Mouse (Mus musculus) stomach, postnatal 0 days (tissue): ENCODE measurements around the gene Setdb1.

Experiments
- CTCF ChIP-seq: IDR thresholded peaks from 2 replicates; pipeline ENCODE4 v1.5.1; 2016; ENCODE audit warnings: antibody characterized with exemption, low read depth, mild to moderate bottlenecking, moderate library complexity
- EP300 ChIP-seq: optimal IDR thresholded peaks from 2 replicates; pipeline ENCODE3; 2016; ENCODE audit warnings: antibody characterized with exemption

DNA sequence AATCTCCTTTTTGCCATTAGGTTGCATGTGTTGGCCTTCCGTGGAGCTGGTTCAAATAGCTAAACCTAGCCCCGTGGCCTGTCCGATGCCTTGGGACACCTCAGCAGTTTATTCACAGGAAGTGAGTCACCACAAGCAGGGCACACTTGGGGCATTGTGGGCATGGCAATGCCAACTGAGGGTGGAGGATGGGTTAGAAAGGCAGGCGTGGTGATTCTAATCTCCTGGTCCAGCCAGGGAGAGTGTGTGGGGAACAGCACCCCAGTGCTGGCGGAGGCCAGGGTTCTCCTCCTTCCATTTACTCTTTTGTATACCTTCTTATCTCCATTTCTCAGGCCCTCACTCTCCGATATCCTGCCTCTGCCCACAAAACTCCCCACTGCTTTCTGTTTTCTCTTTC lies 44.4 kb downstream of the Setdb1 start:
- TF ChIP-seq CTCF (no peak), EP300 (no peak)
